Mouse (Mus musculus) spleen, embryonic (tissue): ENCODE results near the gene Prep.

ENCODE experiments used
- CTCF ChIA-PET: fragments of 350-600 bp; sonication (Branson Sonifier 250); formaldehyde crosslinking; loops from one replicate; lab custom pipeline; 2022; lab: Charles Lee

Gene Prep

DNA sequence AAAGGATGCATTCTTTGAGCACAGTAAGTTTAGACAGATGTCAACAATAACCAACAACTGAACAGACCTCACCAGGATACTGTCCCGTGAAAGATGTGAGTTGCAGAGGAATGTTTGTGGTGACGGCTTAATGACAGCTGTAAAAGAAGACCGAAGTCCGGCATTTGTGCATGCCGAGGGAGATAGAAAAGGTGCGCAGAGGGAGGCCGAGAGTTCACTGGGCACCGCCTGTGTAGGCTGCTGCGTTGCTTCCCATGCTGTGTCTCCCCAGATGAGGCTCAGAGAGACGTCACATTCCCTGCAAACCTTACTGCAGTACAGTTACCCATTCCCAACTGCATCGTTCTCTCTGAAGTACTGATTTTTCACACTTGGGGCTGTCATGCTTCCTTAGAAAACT is 45.9 kb downstream of the Prep start:
- CTCF ChIA-PET, result no interaction called here

DNA sequence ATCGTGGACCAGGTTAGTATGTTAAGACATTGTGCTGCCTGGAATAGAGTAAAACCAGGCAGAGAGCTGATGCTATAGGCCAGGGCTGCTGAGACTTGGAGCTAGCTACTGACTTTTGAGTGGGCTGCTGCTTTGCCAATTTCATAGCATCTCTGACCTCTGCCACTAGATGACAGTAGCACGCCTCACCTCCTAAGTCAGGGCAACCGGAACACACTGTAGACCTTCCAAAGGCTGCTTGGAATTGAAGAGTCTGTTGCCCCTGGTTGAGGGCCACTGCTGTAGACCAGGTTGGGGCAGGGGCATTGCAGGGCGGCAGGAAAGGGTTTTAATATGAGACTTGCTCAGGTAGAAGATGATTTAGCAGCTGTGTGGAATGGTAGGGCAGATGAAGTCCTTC is 47.5 kb downstream of the Prep start:
- CTCF ChIA-PET, result no interaction called here

GRCm38 (mm10) chr10:45116832-45117231 is 49.8 kb downstream of the Prep start:
- CTCF ChIA-PET, result no interaction called here

DNA sequence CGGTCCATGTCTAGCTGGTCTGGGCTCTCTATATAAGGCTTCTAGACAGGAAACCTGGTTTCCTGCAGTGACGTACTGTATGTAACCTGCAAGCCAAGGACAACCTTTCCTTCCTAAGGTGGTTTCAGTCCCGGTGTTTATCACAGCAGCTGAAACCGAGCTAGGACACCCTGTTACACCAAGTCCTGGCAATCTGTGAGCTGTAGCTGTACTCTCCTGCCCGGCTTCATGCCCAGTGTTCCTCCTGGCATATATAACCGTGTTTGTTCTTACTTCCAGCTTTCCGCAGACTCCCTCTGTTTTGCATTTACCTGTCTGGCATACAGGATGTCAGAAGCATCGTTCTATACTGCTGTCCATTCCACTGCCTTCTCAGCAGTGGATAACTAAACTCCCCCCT is 51.4 kb downstream of the Prep start:
- CTCF ChIA-PET, result no interaction called here

GRCm38 (mm10) chr10:45121637-45122036 is 54.6 kb downstream of the Prep start:
- CTCF ChIA-PET, result no interaction called here

GRCm38 (mm10) chr10:45122476-45122875 is 55.5 kb downstream of the Prep start:
- CTCF ChIA-PET, result no interaction called here

DNA sequence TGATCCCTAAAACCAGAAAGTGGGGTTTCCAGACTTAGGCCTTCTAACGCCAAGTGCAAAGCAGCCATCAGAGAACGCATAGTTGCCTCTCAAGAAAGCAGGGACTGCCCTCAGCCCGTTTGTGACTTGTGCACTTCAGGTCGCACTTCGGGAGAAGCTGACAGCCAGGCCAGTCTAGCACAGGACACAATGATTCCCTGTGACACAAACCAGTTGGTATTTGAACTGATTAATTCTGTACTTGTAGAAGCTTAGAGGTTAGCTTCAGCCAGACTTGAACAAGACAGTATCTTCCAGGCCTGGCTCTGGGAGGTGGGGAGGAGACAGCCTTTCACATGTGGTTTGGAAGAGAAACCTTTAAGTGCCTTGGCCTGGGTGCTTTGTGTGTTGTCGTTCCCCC is 56.0 kb downstream of the Prep start:
- CTCF ChIA-PET, result no interaction called here

DNA sequence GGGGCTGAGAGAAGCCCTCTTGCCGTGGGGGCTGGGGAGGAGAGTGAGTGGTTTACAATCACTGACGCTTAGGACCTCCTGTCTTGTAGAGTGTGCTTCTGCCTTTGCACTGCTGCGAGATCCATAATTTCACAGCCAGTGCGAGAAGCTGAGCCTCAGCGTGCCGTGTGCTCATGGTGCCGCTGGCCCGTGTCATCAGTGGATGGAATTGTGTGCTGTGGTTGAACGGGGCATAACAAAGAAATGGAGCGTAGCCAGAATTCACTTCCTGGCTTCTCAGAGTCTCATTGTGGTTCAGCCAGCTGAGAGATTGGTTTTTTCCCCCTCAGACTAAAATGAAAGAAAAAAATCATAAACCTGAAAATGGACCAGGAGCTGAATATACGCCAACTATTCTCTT is 62.1 kb downstream of the Prep start:
- CTCF ChIA-PET, result interaction anchor here (1.4 kb wide), 1 partner anchor 20 kb away, joined by 4 read pairs; no protein-coding TSS in a partner anchor

- CTCF ChIA-PET, result interaction anchor here (1.4 kb wide), 1 partner anchor 21 kb away, joined by 4 read pairs; no protein-coding TSS in a partner anchor
Observed at GRCm38 (mm10) chr10:45130004-45130403, 63.0 kb downstream of the Prep start.

GRCm38 (mm10) chr10:45132371-45132770 is 65.4 kb downstream of the Prep start:
- CTCF ChIA-PET, result interaction anchor here (0.6 to 1.0 kb wide), 2 partner anchors 33 to 66 kb away, joined by 6 to 8 read pairs; no protein-coding TSS in a partner anchor

- CTCF ChIA-PET, result no interaction called here
Observed at GRCm38 (mm10) chr10:45136806-45137205, 69.8 kb downstream of the Prep start.

DNA sequence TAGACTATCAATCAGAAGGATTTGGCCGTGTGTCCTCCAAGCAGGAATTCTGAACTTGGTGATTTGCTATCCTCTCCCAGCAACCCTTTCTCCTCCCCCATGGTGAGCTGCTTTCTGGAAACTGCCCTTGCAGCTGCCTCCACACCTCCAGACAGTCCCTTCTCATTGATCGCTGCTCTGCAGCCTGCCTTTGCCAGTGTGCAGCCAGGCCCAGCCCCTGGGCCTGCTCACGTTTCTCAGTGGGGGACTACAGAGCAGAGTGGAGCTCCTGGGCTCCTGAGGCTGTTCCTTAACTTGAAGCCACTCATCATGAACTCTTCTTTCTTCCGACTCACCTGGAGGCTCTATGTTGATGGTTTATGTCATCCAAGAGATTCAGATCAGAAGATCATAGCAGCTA is 72.9 kb downstream of the Prep start:
- CTCF ChIA-PET, result no interaction called here

DNA sequence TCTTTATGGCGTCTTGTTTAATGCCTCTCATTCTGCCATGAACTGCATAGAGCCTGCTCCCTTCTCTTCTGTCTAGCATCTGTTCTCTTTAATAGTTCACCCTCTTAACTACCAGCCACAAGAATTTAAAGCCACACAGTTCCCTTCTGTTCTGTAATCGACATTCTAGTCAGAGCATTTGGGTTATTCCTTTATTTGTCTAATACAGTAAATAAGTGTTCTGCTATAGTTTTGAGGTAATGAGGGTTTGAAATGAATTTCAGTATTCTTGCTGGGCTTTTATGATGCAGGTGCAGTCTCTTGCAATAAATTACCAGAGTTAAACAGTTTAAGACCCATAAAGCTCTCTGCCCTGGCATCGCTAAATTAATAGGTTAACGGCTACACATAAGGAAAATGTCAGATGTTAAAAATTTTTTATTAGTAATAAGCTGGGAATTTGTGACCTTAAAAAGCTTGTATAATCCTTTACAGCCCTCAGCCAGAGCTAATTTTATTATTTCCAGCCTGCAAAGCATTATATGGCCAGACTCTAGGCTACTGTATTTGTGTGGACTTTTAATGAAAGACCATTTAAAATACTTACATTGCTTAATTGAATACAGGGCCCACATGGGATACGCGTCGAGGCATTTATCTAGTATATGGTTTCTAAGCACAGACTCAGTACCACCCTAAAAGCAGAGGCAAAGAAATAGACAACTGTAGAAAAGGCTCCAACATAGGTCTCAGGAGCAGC is 73.6 kb downstream of the Prep start:
- CTCF ChIA-PET, result no interaction called here

- CTCF ChIA-PET, result interaction anchor here (0.6 to 0.7 kb wide), 2 partner anchors 74 to 137 kb away, joined by 3 read pairs; no protein-coding TSS in a partner anchor
Observed at GRCm38 (mm10) chr10:45142359-45142758, 75.4 kb downstream of the Prep start.

GRCm38 (mm10) chr10:45144038-45144817 is 77.2 kb downstream of the Prep start:
- CTCF ChIA-PET, result no interaction called here

GRCm38 (mm10) chr10:45146821-45147220 is 79.8 kb downstream of the Prep start:
- CTCF ChIA-PET, result no interaction called here

DNA sequence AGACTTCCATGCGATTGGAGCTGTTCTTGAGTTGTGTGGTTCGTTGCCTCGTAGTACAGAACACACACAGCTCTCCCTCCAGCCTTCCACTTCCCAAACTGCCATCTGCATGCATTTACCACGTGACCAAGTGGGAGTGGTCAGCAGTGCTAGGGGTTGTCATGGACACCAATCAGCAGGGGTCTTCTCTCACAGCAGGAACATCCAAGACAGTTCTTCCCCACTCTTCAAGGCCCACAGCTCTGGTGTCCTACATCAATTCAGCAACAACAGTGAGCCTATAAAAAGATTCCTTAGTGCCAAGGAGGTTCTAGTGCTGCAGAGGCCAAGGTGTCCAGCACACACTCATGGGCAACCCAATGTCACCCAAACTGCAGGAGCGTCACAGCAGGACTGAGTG is 84.1 kb downstream of the Prep start:
- CTCF ChIA-PET, result interaction anchor here (0.6 kb wide), 1 partner anchor 597 kb away, joined by 3 read pairs; no protein-coding TSS in a partner anchor

- CTCF ChIA-PET, result no interaction called here
Observed at GRCm38 (mm10) chr10:45151771-45152692, 85.0 kb downstream of the Prep start.

GRCm38 (mm10) chr10:45154557-45155060 is 87.6 kb downstream of the Prep start:
- CTCF ChIA-PET, result no interaction called here

DNA sequence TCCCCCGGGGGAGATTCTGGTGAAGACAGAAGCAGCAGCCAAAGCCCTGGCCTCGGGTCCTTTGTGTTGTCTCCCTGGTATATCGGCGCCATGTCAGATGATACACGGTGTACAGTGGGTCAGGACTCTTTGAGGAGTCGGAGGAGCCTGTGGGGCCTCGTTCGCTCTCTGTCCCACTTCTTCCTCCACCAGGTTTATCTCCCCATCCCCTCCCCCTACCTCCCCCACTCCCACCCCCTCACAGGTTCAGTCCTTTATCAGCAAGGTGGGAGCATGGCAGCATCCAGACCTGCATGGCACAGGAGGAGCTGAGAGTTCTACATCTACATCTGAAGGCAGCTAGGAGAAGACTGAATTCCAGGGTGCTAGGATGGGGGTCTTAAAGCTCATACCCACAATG is 98.8 kb downstream of the Prep start:
- CTCF ChIA-PET, result no interaction called here

DNA sequence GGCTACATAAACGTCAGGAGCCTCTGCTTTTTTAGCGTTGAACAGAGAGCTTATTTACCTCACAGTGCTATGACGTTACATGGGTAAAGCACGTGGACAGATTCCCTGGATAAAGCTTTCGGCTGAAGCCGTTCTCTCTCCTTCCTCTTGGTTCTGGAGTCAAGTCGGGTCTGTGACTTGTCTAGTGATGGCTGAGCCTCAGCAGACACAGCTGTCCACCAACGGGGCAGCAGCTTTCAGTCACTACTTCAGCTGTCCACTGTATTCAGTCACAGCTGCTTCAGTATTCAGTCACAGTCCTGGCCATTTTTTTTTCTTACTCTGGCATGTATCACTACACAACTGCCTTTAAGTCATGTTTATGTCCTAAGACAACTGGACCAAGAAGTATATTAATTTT is 106.9 kb downstream of the Prep start:
- CTCF ChIA-PET, result no interaction called here
